Mouse (Mus musculus): Measurements from ENCODE around the gene Proser1. TPM values are rescaled to one million over a fixed set of nuclear protein-coding genes. Genes with fewer than 3 reads are reported as not detected.
A peak's percentile ranks its signal among the peaks of the same experiment; 100 is the strongest.

Gene Proser1
- polyA plus RNA-seq, 1 experiment from 2014 or later, result 29.7 TPM

DNA sequence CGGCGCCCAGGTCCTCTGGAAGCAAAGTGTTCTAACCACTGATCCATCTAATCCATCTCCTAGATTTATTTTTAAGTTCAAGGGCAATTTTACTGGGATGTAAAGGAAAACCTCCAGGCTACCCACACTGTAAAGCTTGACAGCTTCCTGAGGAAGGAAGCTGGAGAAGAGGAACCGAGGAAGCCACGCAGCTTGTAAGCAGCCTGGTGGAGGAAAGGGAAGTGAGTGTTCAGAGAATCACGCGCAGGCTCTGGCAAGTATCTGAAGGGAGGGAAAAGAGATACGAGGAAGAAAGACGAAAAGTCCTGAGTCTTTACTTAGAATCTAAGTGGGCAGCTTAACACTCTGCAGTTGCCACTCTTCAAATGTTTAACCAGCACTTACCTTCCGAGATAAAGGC lies 3.4 kb upstream of the Proser1 start:
- Histone ChIP-seq H3K27ac (ENCODE audit: low read length) (no peak overlapping the region), H3K9me3 (ENCODE audit: control insufficient read depth, low read length) (no peaks in the 10 kb centered on the region), H3K36me3 (ENCODE audit: control insufficient read depth, insufficient read depth) (peaks cover 14% of the 10 kb centered on the region), H3K9ac (replicated peaks; ENCODE audit: low read depth, low read length) (no peak overlapping the region), H3K4me2 (ENCODE audit: low read length) (no peak overlapping the region), H3K4me3 (replicated peaks; ENCODE audit: low read length) (no peak overlapping the region), H3K4me1 (replicated peaks; ENCODE audit: control insufficient read depth, insufficient read depth, low read length) (peaks cover 21% of the 10 kb centered on the region), H3K27me3 (replicated peaks; ENCODE audit: control insufficient read depth, insufficient read depth, low read length) (no peaks in the 10 kb centered on the region)
- no peak for ATAC-seq
- 87% methylated on average over 9 of the region's 9 CpGs for WGBS

GRCm38 (mm10) chr3:53462701-53463045 lies 793 bp upstream of the Proser1 start:
- peak overlapping the region; percentile 95 for H3K4me3 ChIP-seq (replicated peaks; ENCODE audit: low read length)
- WGBS, result 4% methylated on average over 9 of the region's 9 CpGs
- H3K4me2 ChIP-seq (ENCODE audit: low read length), result peak overlapping the region; percentile 71
- no peaks in the 10 kb centered on the region for H3K27me3 ChIP-seq (replicated peaks; ENCODE audit: control insufficient read depth, insufficient read depth, low read length)
- no peaks in the 10 kb centered on the region for H3K9me3 ChIP-seq (ENCODE audit: control insufficient read depth, low read length)
- peak overlapping the region; percentile 87 for H3K9ac ChIP-seq (replicated peaks; ENCODE audit: low read depth, low read length)
- peaks cover 46% of the 10 kb centered on the region for H3K4me1 ChIP-seq (replicated peaks; ENCODE audit: control insufficient read depth, insufficient read depth, low read length)
- peaks cover 3% of the 10 kb centered on the region; the same call in 1 of the 2 replicates for H3K36me3 ChIP-seq (ENCODE audit: control insufficient read depth, insufficient read depth)
- H3K27ac ChIP-seq (ENCODE audit: low read length), result peak overlapping the region; percentile 80
- no peak; the same call in 1 of the 2 replicates for ATAC-seq

DNA sequence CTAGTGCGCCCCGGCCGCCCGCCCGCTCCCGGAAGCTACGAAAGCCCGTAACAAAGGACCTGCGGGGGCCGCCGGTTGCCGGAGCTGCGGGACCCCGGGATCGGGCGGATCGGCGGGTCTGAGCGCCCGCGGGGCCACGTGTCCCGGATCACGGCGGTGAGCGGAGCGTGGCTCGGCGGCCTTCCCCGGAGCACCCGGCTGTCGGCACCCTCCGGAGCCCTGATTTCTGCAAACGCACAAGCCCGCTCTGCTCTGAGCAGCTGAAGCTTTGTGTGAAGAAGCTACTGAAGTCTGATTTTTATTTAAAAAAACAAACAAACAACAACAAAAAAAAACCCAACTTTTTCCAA lies 274 bp downstream of the Proser1 start:
- peaks cover 48% of the 10 kb centered on the region for H3K4me1 ChIP-seq (replicated peaks; ENCODE audit: control insufficient read depth, insufficient read depth, low read length)
- peak overlapping the region; percentile 95 for H3K4me3 ChIP-seq (replicated peaks; ENCODE audit: low read length)
- peak overlapping the region; percentile 87 for H3K9ac ChIP-seq (replicated peaks; ENCODE audit: low read depth, low read length)
- 0% methylated on average over 35 of the region's 35 CpGs for WGBS
- H3K27ac ChIP-seq (ENCODE audit: low read length), result peak overlapping the region; percentile 91
- H3K9me3 ChIP-seq (ENCODE audit: control insufficient read depth, low read length), result no peaks in the 10 kb centered on the region
- peak; percentile 62 for ATAC-seq
- peak overlapping the region; percentile 84 for H3K4me2 ChIP-seq (ENCODE audit: low read length)
- no peaks in the 10 kb centered on the region; the same call in 1 of the 2 replicates for H3K36me3 ChIP-seq (ENCODE audit: control insufficient read depth, insufficient read depth)
- H3K27me3 ChIP-seq (replicated peaks; ENCODE audit: control insufficient read depth, insufficient read depth, low read length), result no peaks in the 10 kb centered on the region

DNA sequence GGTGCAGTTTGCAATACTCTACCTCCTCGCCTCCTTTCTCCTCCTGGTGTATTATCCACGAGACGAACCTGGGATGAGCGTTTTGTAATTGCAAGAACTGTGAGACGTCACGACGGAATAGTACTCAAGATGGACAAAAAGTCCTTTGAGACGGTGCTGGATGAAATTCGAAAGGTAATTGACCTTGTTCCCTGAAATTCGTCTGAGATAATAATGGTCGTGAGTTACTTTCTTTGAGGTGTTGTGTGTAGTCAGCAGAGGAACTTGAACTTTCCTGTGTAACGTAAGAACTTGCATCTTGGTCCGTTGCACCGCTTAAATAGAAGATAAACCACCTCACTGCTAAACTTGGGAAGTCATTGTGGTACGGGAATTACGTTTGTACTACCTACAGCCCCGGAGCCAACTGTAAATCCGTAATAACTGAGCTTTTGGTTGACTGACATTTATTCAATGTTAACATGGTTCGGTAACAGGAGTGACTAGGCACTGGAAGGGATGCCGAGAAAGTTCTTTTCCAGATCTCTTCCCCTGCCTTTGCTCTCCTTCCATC lies 756 bp downstream of the Proser1 start:
- no peak for ATAC-seq
- Histone ChIP-seq H3K4me1 (replicated peaks; ENCODE audit: control insufficient read depth, insufficient read depth, low read length) (peaks cover 53% of the 10 kb centered on the region), H3K36me3 (ENCODE audit: control insufficient read depth, insufficient read depth) (no peaks in the 10 kb centered on the region; the same call in 1 of the 2 replicates), H3K27ac (ENCODE audit: low read length) (peak overlapping the region; percentile 91), H3K9ac (replicated peaks; ENCODE audit: low read depth, low read length) (peak overlapping the region; percentile 87), H3K9me3 (ENCODE audit: control insufficient read depth, low read length) (no peaks in the 10 kb centered on the region), H3K4me2 (ENCODE audit: low read length) (peak overlapping the region; percentile 84), H3K27me3 (replicated peaks; ENCODE audit: control insufficient read depth, insufficient read depth, low read length) (no peaks in the 10 kb centered on the region), H3K4me3 (replicated peaks; ENCODE audit: low read length) (peak overlapping the region; percentile 95)
- under 1% methylated on average over 20 of the region's 20 CpGs for WGBS

GRCm38 (mm10) chr3:53465330-53465729 lies 1.9 kb downstream of the Proser1 start:
- H3K4me2 ChIP-seq (ENCODE audit: low read length), result peak overlapping the region; percentile 84
- no peak for ATAC-seq
- H3K9me3 ChIP-seq (ENCODE audit: control insufficient read depth, low read length), result no peaks in the 10 kb centered on the region
- no peaks in the 10 kb centered on the region for H3K27me3 ChIP-seq (replicated peaks; ENCODE audit: control insufficient read depth, insufficient read depth, low read length)
- H3K27ac ChIP-seq (ENCODE audit: low read length), result no peak overlapping the region
- peak overlapping the region; percentile 39; the same call in 1 of the 2 replicates for H3K9ac ChIP-seq (replicated peaks; ENCODE audit: low read depth, low read length)
- H3K4me1 ChIP-seq (replicated peaks; ENCODE audit: control insufficient read depth, insufficient read depth, low read length), result peaks cover 53% of the 10 kb centered on the region
- peak overlapping the region; percentile 38 for H3K4me3 ChIP-seq (replicated peaks; ENCODE audit: low read length)
- 46% methylated on average over 6 of the region's 6 CpGs for WGBS
- no peaks in the 10 kb centered on the region for H3K36me3 ChIP-seq (ENCODE audit: control insufficient read depth, insufficient read depth)

DNA sequence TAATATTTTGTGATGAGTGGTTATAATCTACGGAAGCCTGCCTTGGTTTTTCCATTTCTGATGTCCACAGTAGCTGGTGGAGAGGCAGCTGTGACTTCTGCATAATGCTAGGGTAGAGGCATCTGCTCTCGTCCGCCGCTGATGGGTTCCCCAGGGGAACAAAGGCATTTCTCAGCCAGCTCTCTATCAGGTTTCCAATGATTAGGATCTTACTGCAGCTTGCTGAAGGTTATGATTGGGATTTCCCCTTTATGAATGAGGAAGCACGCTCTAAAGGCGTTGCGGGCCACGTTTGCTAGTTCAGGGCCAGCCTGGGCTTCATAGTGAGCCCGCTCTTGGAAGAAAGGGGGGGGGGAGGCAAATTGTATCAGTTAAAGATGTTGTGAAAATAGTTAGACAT lies 3.0 kb downstream of the Proser1 start:
- H3K36me3 ChIP-seq (ENCODE audit: control insufficient read depth, insufficient read depth), result peaks cover 5% of the 10 kb centered on the region; the same call in 1 of the 2 replicates
- no peak overlapping the region for H3K9ac ChIP-seq (replicated peaks; ENCODE audit: low read depth, low read length)
- peaks cover 49% of the 10 kb centered on the region for H3K4me1 ChIP-seq (replicated peaks; ENCODE audit: control insufficient read depth, insufficient read depth, low read length)
- H3K27ac ChIP-seq (ENCODE audit: low read length), result no peak overlapping the region
- H3K4me2 ChIP-seq (ENCODE audit: low read length), result peak overlapping the region; percentile 84
- H3K27me3 ChIP-seq (replicated peaks; ENCODE audit: control insufficient read depth, insufficient read depth, low read length), result no peaks in the 10 kb centered on the region
- no peaks in the 10 kb centered on the region for H3K9me3 ChIP-seq (ENCODE audit: control insufficient read depth, low read length)
- WGBS, result 77% methylated on average over 9 of the region's 9 CpGs
- peak overlapping the region; percentile 1; the same call in 1 of the 2 replicates for H3K4me3 ChIP-seq (replicated peaks; ENCODE audit: low read length)
- no peak for ATAC-seq

GRCm38 (mm10) chr3:53467356-53467755 lies 3.9 kb downstream of the Proser1 start:
- no peaks in the 10 kb centered on the region for H3K27me3 ChIP-seq (replicated peaks; ENCODE audit: control insufficient read depth, insufficient read depth, low read length)
- H3K9me3 ChIP-seq (ENCODE audit: control insufficient read depth, low read length), result no peaks in the 10 kb centered on the region
- no peak overlapping the region for H3K4me2 ChIP-seq (ENCODE audit: low read length)
- WGBS, result 78% methylated on average over 5 of the region's 5 CpGs
- H3K9ac ChIP-seq (replicated peaks; ENCODE audit: low read depth, low read length), result no peak overlapping the region
- no peak overlapping the region for H3K27ac ChIP-seq (ENCODE audit: low read length)
- H3K4me3 ChIP-seq (replicated peaks; ENCODE audit: low read length), result no peak overlapping the region
- H3K4me1 ChIP-seq (replicated peaks; ENCODE audit: control insufficient read depth, insufficient read depth, low read length), result peaks cover 44% of the 10 kb centered on the region
- H3K36me3 ChIP-seq (ENCODE audit: control insufficient read depth, insufficient read depth), result peaks cover 9% of the 10 kb centered on the region
- ATAC-seq, result no peak

DNA sequence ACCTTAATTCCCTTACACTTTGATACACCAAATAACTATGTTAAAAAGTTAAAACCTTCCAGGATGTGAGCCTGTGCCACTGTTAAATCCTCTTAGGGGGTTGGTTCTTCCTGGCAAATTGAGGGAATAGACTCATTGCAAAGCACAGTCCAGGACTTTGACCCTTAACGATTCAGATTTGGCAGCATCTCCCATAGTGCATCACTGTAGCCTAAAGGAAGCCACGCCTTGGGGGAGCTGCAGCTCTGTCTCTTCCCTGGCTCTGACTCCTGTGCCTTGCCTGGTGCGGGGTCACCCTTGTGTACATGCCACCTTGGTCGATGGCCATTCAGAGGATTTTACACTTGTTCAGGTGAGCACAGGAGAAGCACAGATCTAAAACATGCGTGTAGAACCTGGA lies 6.2 kb downstream of the Proser1 start:
- H3K9me3 ChIP-seq (ENCODE audit: control insufficient read depth, low read length), result no peaks in the 10 kb centered on the region
- H3K36me3 ChIP-seq (ENCODE audit: control insufficient read depth, insufficient read depth), result peaks cover 26% of the 10 kb centered on the region
- H3K27me3 ChIP-seq (replicated peaks; ENCODE audit: control insufficient read depth, insufficient read depth, low read length), result no peaks in the 10 kb centered on the region
- no peak for ATAC-seq
- H3K4me3 ChIP-seq (replicated peaks; ENCODE audit: low read length), result no peak overlapping the region
- WGBS, result 90% methylated on average over 5 of the region's 5 CpGs
- H3K9ac ChIP-seq (replicated peaks; ENCODE audit: low read depth, low read length), result no peak overlapping the region
- no peak overlapping the region for H3K4me2 ChIP-seq (ENCODE audit: low read length)
- H3K27ac ChIP-seq (ENCODE audit: low read length), result no peak overlapping the region
- H3K4me1 ChIP-seq (replicated peaks; ENCODE audit: control insufficient read depth, insufficient read depth, low read length), result peaks cover 36% of the 10 kb centered on the region

DNA sequence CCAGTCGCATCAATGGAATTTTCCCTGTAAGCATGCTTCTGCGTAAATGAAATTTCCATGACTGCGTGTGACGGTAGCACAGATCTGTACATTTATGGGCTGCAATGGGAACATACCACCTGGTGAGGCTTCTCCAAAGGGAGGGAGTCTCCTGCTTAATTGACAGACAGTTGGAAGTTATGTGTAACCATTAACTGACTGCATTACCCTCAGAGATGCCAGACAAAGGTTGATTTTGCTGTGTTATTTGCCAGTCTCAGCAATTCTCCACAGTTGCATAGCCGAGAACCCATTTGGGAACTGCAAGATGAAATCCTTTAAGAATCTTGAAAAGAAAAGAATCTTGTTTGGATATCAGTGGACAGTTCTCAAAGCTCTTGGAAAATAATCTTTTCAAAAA lies 8.6 kb downstream of the Proser1 start:
- H3K9ac ChIP-seq (replicated peaks; ENCODE audit: low read depth, low read length), result no peak overlapping the region
- peaks cover 37% of the 10 kb centered on the region for H3K36me3 ChIP-seq (ENCODE audit: control insufficient read depth, insufficient read depth)
- H3K4me3 ChIP-seq (replicated peaks; ENCODE audit: low read length), result no peak overlapping the region
- no peak for ATAC-seq
- H3K27ac ChIP-seq (ENCODE audit: low read length), result no peak overlapping the region
- 96% methylated on average over 5 of the region's 5 CpGs for WGBS
- H3K4me2 ChIP-seq (ENCODE audit: low read length), result no peak overlapping the region
- peaks cover 14% of the 10 kb centered on the region for H3K4me1 ChIP-seq (replicated peaks; ENCODE audit: control insufficient read depth, insufficient read depth, low read length)
- no peaks in the 10 kb centered on the region for H3K9me3 ChIP-seq (ENCODE audit: control insufficient read depth, low read length)
- no peaks in the 10 kb centered on the region for H3K27me3 ChIP-seq (replicated peaks; ENCODE audit: control insufficient read depth, insufficient read depth, low read length)

- WGBS, result 56% methylated on average over 4 of the region's 4 CpGs
- no peak overlapping the region for H3K27ac ChIP-seq (ENCODE audit: low read length)
- H3K4me3 ChIP-seq (replicated peaks; ENCODE audit: low read length), result no peak overlapping the region
- no peak overlapping the region for H3K9ac ChIP-seq (replicated peaks; ENCODE audit: low read depth, low read length)
- no peaks in the 10 kb centered on the region for H3K27me3 ChIP-seq (replicated peaks; ENCODE audit: control insufficient read depth, insufficient read depth, low read length)
- no peaks in the 10 kb centered on the region for H3K9me3 ChIP-seq (ENCODE audit: control insufficient read depth, low read length)
- peaks cover 52% of the 10 kb centered on the region for H3K36me3 ChIP-seq (ENCODE audit: control insufficient read depth, insufficient read depth)
- no peak for ATAC-seq
- peaks cover under 1% of the 10 kb centered on the region; the same call in 1 of the 2 replicates for H3K4me1 ChIP-seq (replicated peaks; ENCODE audit: control insufficient read depth, insufficient read depth, low read length)
- H3K4me2 ChIP-seq (ENCODE audit: low read length), result no peak overlapping the region
Observed at GRCm38 (mm10) chr3:53474179-53474578, 10.7 kb downstream of the Proser1 start.
